Comparison of ENCODE assay signal across 8 mouse cellular contexts in the genomic region with DNA sequence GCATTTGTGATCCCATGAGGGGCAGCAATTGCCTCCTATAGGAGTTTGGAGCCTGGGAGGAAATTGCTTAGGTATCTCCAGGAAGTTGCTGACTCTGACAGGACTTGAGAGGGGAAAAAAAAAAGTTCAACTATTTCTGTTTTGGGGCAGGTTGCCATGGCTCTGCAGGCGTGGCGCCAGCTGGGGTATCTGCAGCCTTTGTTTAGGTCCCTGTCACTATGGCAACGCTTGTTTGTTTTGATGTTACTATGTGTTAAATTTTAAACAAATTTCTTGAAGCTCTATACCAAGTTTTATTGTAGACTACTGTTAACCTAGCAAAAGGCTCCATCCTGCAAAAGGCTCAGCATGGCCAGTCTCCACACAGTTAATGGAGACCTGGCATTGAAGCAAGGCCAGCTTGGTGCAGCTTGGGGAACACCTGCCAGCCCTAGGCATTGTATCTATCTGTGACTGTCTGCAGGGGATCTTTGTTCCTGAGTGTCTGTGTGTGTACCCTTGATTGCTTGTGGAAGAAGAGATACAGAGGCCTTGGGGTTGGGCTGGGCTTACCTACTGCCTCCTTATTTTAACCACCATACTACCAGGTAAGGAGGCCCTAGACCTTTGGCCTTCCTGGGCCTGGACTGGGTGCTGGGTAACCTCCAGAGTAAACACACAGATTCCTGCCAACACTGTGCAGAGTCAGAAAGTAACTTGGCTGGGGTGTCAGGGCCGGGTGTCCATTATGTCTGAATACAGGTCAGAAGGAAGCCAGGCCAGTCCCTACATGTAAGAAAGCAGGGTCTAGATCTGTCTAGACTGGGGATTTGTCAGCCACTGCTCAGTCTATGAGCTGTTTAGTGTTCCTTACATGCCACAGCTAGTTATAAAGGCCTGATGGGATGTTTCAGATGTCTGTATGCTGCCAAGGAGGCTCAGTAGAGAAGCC. TPM values are rescaled to one million over a fixed set of nuclear protein-coding genes. Genes with fewer than 3 reads are reported as not detected.
A peak's percentile ranks its signal among the peaks of the same experiment; 100 is the strongest.
DNase-seq lines count a peak whose midpoint lies in the region.

No protein-coding gene starts in this region.

- peak; percentile 37 for DNase-seq in gastrocnemius, adult 18-20 months (ENCODE audit: low spot score)
- no peak for DNase-seq in gastrocnemius, postnatal 4 days (ENCODE audit: low spot score in 2 of 2)
- peak; percentile 55 for DNase-seq in CD4-positive helper T cell, adult 2 months (ENCODE audit: low read depth, low spot score)
- DNase-seq in cerebellum, adult 9-11 months: peak; percentile 54
- DNase-seq in heart, postnatal 14 days: peak; percentile 58 to 61
- peak; percentile 62 to 67 for DNase-seq in lung, adult 18-20 months
- peak; percentile 77 for DNase-seq in yolk sac, embryonic 10.5 days (ENCODE audit: low spot score)
- no peak for DNase-seq in left cerebral cortex, postnatal 10 days (ENCODE audit: extremely low spot score in 1 of 2, low spot score in 2 of 2)

- intact Hi-C loops in heart, postnatal 14 days (cut with DNase I): loop anchor here (1.0 kb wide), 1 partner anchor 55 kb away; no protein-coding TSS in a partner anchor
- intact Hi-C loops in left cerebral cortex, postnatal 10 days (cut with DNase I): loop anchor here (5.0 kb wide), 1 partner anchor 58 kb away; no protein-coding TSS in a partner anchor

RNA-seq across cellular contexts. Expression of a gene that starts 16.2 kb away (rescaled TPM):
- total RNA-seq in gastrocnemius, adult 18-20 months (2021): 1 to 10 TPM; 6.2 to 6.4 TPM
- total RNA-seq in gastrocnemius, postnatal 4 days (2021): 10 to 100 TPM; 11.0 to 12.7 TPM
- total RNA-seq in heart, postnatal 14 days (2021): 10 to 100 TPM; 17.2 to 24.1 TPM
- total RNA-seq in left cerebral cortex, postnatal 10 days (2021): 100 to 1,000 TPM; 123 to 126 TPM

RNA-seq across cellular contexts. Expression of a gene that starts 36.7 kb away (rescaled TPM):
- total RNA-seq in gastrocnemius, adult 18-20 months (2021): under 1 TPM; 0.07 to 0.27 TPM
- 1 to 10 TPM; 2.1 to 5.0 TPM for total RNA-seq in gastrocnemius, postnatal 4 days (2021)
- total RNA-seq in heart, postnatal 14 days (2021): 1 to 10 TPM; 1.6 to 2.2 TPM
- total RNA-seq in left cerebral cortex, postnatal 10 days (2021): 1 to 10 TPM; 1.7 to 2.3 TPM

Comparison
In these comparisons a context has a peak if more than half of its experiments do, and no peak if none do; other contexts are left out.
1. DNase-seq: peak in gastrocnemius, adult 18-20 months (single experiment), CD4-positive helper T cell, adult 2 months (single experiment), cerebellum, adult 9-11 months (single experiment), heart, postnatal 14 days (2 of 2), lung, adult 18-20 months (2 of 2) and yolk sac, embryonic 10.5 days (single experiment); none in gastrocnemius, postnatal 4 days (0 of 2) and left cerebral cortex, postnatal 10 days (0 of 2).
2. RNA of a gene that starts 16.2 kb away (total RNA-seq): 123 to 126 TPM in left cerebral cortex, postnatal 10 days; 17.2 to 24.1 TPM in heart, postnatal 14 days, 11.0 to 12.7 TPM in gastrocnemius, postnatal 4 days and 6.2 to 6.4 TPM in gastrocnemius, adult 18-20 months; every median in the first group is over 4 times any median in the second.